Mouse (Mus musculus): Measurements from ENCODE around the gene Taok1. TPM values are rescaled to one million over a fixed set of nuclear protein-coding genes. Genes with fewer than 3 reads are reported as not detected.
A peak's percentile ranks its signal among the peaks of the same experiment; 100 is the strongest.

The Taok1 gene
- polyA plus RNA-seq, 1 experiment from 2014 or later, result 11.8 TPM

DNA sequence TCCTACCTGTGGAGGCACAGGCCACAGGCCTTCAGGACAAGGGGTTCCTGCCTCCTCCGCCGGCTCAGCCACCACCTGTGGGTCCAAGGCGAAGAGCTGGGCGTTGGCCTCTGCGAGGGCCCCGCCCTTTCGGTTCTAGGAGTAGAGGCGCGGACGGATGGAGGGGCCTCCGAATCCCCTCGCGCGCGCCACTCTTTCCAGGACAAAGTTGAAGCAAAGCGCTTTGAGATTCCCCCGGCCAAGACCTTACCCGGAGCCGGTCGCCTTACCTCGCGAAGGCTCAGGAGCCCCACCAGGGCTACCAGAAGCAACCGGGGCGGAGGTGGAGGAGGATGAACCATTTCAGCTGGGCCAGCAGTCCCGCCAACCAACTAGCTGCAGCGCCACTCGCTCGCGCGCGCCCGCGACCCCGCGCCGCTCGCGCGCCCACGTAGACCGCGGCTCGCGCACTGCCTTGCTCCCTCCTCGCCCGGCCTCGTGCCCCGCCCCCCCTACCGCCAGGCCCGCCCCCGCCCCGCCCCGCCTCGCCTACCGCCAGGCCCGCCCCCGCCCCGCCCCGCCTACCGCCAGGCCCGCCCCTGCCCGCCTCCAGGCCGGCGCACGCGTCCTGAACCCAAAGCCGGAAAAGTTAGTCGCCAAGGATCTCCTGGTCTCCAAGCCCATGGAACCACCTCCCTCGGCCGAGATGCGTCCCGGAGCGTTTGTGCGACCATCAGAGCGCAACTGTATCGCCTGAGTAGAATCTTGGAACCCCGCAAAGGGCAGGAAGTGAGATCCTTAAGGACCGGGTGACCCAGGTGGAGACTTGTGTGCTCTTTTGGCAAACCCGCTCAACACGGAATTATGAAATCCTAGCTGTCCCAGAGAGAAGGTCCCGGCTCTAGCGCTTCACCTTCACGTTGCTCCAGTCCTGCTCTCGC lies 94.5 kb downstream of the Taok1 start:
- H3K4me2 ChIP-seq (replicated peaks; ENCODE audit: low read depth), result peak overlapping the region; percentile 96
- H3K36me3 ChIP-seq (ENCODE audit: control insufficient read depth, insufficient read depth, low read length), result no peaks in the 10 kb centered on the region
- H3K9me3 ChIP-seq (ENCODE audit: control insufficient read depth, low read length), result no peaks in the 10 kb centered on the region
- H3K4me1 ChIP-seq (replicated peaks; ENCODE audit: control insufficient read depth, insufficient read depth), result peaks cover 7% of the 10 kb centered on the region; the same call in 1 of the 2 replicates
- H3K27me3 ChIP-seq (ENCODE audit: control insufficient read depth, insufficient read depth, low read length), result no peaks in the 10 kb centered on the region
- H3K27ac ChIP-seq (replicated peaks), result peak overlapping the region; percentile 71
- peak overlapping the region; percentile 68 for H3K4me3 ChIP-seq (ENCODE audit: low read depth, low read length)
- no peak for TF ChIP-seq CTCF (IDR thresholded peaks at IDR 0.05; ENCODE audit: low read depth)
- TF ChIP-seq EP300 (optimal IDR thresholded peaks at IDR 0.05), result no peak
- 1% methylated on average over 71 of the region's 84 CpGs for WGBS
- ATAC-seq (ENCODE audit: low FRiP score, low TSS enrichment) (peak; percentile 78), DNase-seq (ENCODE audit: low spot score) (peak; percentile 94)
- H3K9ac ChIP-seq (ENCODE audit: low read length), result peak overlapping the region; percentile 73

DNA sequence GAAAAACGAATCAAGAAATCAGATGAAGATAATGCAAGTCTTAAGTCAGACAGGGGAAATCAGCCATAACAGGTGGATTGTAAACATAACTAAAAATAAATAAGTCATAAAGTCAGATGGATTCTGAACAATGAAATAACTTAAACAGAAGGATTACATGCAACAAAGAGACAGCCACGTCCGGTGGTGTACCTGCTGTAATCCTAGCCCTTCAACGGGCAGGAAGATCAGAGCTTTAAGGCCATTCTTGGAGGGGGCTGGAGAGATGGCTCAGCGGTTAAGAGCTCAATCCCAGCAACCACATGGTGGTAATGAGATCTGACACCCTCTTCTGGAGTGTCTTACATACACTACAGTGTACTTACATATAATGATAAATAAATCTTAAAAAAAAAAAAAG lies 96.3 kb downstream of the Taok1 start:
- Histone ChIP-seq H3K4me2 (replicated peaks; ENCODE audit: low read depth) (no peak overlapping the region), H3K4me1 (replicated peaks; ENCODE audit: control insufficient read depth, insufficient read depth) (peaks cover 7% of the 10 kb centered on the region; the same call in 1 of the 2 replicates), H3K9ac (ENCODE audit: low read length) (no peak overlapping the region), H3K9me3 (ENCODE audit: control insufficient read depth, low read length) (no peaks in the 10 kb centered on the region), H3K27ac (replicated peaks) (no peak overlapping the region), H3K36me3 (ENCODE audit: control insufficient read depth, insufficient read depth, low read length) (peaks cover 8% of the 10 kb centered on the region; the same call in 1 of the 2 replicates), H3K4me3 (ENCODE audit: low read depth, low read length) (no peak overlapping the region), H3K27me3 (ENCODE audit: control insufficient read depth, insufficient read depth, low read length) (no peaks in the 10 kb centered on the region)
- DNase-seq (ENCODE audit: low spot score) (peak; percentile 10), ATAC-seq (ENCODE audit: low FRiP score, low TSS enrichment) (no peak)
- TF ChIP-seq EP300 (optimal IDR thresholded peaks at IDR 0.05) (no peak), CTCF (IDR thresholded peaks at IDR 0.05; ENCODE audit: low read depth) (no peak)
- 64% methylated on average over 5 of the region's 5 CpGs for WGBS

DNA sequence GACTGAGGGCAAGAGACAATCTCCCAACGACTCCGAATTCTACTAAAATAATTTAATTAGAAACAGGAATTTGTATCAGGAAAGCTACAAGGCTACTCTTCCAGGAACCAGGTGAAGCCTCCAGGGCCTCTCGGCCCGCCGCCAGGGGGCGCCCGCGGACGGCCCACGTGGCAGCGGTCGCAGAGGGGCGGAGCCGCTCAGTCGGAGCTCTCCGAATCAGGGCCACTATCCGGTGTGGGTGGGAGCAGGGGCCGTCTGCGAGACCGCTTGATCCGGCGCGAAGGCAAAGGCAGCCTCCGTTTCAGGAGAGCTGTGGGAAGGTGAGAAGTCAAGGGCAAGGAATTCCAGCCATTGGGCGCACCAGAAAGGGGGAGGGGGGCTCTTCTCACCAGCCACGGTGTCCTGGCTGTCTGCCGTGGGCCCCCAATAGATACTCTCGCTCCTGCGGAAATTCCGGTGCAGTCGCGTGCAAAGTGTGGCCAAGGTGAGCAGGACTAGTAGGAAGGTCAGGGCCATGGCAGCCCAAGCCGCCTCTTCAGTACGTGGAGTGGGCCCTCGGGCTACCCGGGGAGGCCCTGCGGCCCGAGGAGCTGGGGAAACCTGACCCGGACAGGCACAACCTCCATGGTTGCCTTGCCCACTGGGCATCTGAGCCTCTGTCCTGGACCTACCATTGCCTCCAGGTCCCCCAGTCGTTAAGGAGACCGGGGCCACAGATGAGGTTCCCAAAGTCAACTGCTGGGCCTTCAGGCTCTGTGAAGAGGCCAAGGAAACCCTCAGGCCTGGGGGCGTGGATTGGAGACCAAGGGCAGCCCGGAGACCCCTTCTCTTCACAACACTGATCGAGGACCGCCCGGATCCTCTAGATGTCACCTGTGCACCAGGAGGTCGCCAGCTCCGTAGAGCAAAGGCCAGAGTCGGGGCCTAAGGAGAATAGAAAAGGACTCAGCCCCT lies 99.3 kb downstream of the Taok1 start:
- DNase-seq (ENCODE audit: low spot score), result peak; percentile 88
- H3K36me3 ChIP-seq (ENCODE audit: control insufficient read depth, insufficient read depth, low read length), result peaks cover 28% of the 10 kb centered on the region

DNA sequence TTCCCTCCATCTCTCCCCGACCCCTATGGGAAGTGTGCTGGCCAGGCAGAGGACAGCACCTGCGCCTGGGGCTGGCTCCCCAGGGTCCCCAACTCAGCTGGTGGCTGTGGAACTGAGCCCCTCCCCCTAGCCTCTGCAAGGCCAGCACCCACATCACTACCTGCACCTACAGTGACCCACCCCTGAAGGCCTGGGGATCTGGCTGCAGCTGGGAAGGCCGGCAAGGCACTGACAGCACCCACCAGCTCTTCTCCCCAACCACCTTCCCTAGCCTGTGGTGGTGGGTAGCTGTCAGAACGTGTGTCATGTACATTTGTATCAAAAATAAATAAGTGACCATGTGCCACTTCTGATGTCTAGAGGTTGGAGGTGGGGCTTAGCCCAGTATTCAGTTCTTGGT lies 100.2 kb downstream of the Taok1 start:
- Histone ChIP-seq H3K9ac (ENCODE audit: low read length) (0 out of 2 replicates have a peak overlapping the region, but pooled peaks have one; percentile 23), H3K36me3 (ENCODE audit: control insufficient read depth, insufficient read depth, low read length) (peaks cover 33% of the 10 kb centered on the region)
- 74% methylated on average over 4 of the region's 4 CpGs for WGBS

More for the DNA sequence above, 99.3 kb downstream of the Taok1 start:
- peaks cover 5% of the 10 kb centered on the region; the same call in 1 of the 2 replicates for H3K4me1 ChIP-seq (replicated peaks; ENCODE audit: control insufficient read depth, insufficient read depth)
- 25% methylated on average over 49 of the region's 49 CpGs for WGBS
- H3K27ac ChIP-seq (replicated peaks), result no peak overlapping the region; the same call in 1 of the 2 replicates
- TF ChIP-seq CTCF (IDR thresholded peaks at IDR 0.05; ENCODE audit: low read depth), result peak; percentile 94
- no peak for TF ChIP-seq EP300 (optimal IDR thresholded peaks at IDR 0.05)
- peak overlapping the region; percentile 32; the same call in 1 of the 2 replicates for H3K4me3 ChIP-seq (ENCODE audit: low read depth, low read length)
- H3K4me2 ChIP-seq (replicated peaks; ENCODE audit: low read depth), result peak overlapping the region; percentile 73
- ATAC-seq (ENCODE audit: low FRiP score, low TSS enrichment), result peak; percentile 61
- H3K9ac ChIP-seq (ENCODE audit: low read length), result peak overlapping the region; percentile 47
- no peaks in the 10 kb centered on the region for H3K27me3 ChIP-seq (ENCODE audit: control insufficient read depth, insufficient read depth, low read length)
- no peaks in the 10 kb centered on the region for H3K9me3 ChIP-seq (ENCODE audit: control insufficient read depth, low read length)

DNA sequence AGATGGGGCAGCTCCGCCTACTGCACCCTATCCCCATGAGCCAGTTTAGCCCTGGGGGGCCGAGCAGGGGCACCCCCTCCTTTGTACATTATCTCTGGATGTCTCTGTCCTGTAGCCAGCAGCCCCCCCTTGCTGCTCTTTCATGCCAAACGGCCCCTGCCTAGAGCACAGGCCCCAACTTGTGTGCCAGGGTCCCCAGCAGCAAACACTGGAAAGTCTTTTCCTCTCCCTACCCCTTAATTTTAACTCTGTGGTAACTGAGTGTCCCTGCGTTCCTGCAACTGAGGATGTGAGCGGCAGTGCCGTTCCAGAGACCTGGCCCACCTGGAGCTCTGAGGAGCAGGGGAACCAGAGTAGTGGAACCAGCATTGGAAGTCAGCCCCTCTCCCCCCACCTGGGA lies 100.7 kb downstream of the Taok1 start:
- TF ChIP-seq EP300 (optimal IDR thresholded peaks at IDR 0.05) (no peak), CTCF (IDR thresholded peaks at IDR 0.05; ENCODE audit: low read depth) (no peak)
- Histone ChIP-seq H3K27ac (replicated peaks) (no peak overlapping the region), H3K9ac (ENCODE audit: low read length) (no peak overlapping the region), H3K36me3 (ENCODE audit: control insufficient read depth, insufficient read depth, low read length) (peaks cover 33% of the 10 kb centered on the region), H3K4me2 (replicated peaks; ENCODE audit: low read depth) (no peak overlapping the region), H3K4me3 (ENCODE audit: low read depth, low read length) (no peak overlapping the region), H3K27me3 (ENCODE audit: control insufficient read depth, insufficient read depth, low read length) (no peaks in the 10 kb centered on the region), H3K4me1 (replicated peaks; ENCODE audit: control insufficient read depth, insufficient read depth) (peaks cover 2% of the 10 kb centered on the region; the same call in 1 of the 2 replicates), H3K9me3 (ENCODE audit: control insufficient read depth, low read length) (no peaks in the 10 kb centered on the region)
- WGBS, result 80% methylated on average over 6 of the region's 6 CpGs
- ATAC-seq (ENCODE audit: low FRiP score, low TSS enrichment) (no peak), DNase-seq (ENCODE audit: low spot score) (no peak)

More for the DNA sequence above, 100.2 kb downstream of the Taok1 start:
- Histone ChIP-seq H3K4me3 (ENCODE audit: low read depth, low read length) (no peak overlapping the region), H3K27ac (replicated peaks) (no peak overlapping the region), H3K4me2 (replicated peaks; ENCODE audit: low read depth) (no peak overlapping the region), H3K27me3 (ENCODE audit: control insufficient read depth, insufficient read depth, low read length) (no peaks in the 10 kb centered on the region), H3K9me3 (ENCODE audit: control insufficient read depth, low read length) (no peaks in the 10 kb centered on the region), H3K4me1 (replicated peaks; ENCODE audit: control insufficient read depth, insufficient read depth) (peaks cover 4% of the 10 kb centered on the region; the same call in 1 of the 2 replicates)
- ATAC-seq (ENCODE audit: low FRiP score, low TSS enrichment) (no peak), DNase-seq (ENCODE audit: low spot score) (no peak)
- TF ChIP-seq CTCF (IDR thresholded peaks at IDR 0.05; ENCODE audit: low read depth) (no peak), EP300 (optimal IDR thresholded peaks at IDR 0.05) (no peak)

Data from stomach, postnatal 0 days (tissue).